Mouse (Mus musculus) liver, embryonic 14.5 days (tissue): Measurements from ENCODE around the gene Bfsp1. TPM values are rescaled to one million over a fixed set of nuclear protein-coding genes. Genes with fewer than 3 reads are reported as not detected.
A peak's percentile ranks its signal among the peaks of the same experiment; 100 is the strongest.

Experiments
- ATAC-seq: fragments of 200-750 bp; cut with Nextera tagmentation; 2 replicates; pipeline ENCODE4 v1.8.0; 2017; ENCODE audit warnings: moderate number of reproducible peaks, mild to moderate bottlenecking, moderate library complexity; ENCODE audit not compliant: insufficient read depth
- DNase-seq, 3 experiments: peaks; one replicate each; pipeline ENCODE4 v3.0.0-alpha.2; 2012 to 2013; ENCODE audit warnings: low read depth in 3 of 3, low spot score in 3 of 3
- H3K27ac ChIP-seq: fragments of 300-500 bp; sonication (generic); 2 replicates; pipeline ENCODE4 v1.5.1; 2014; ENCODE audit warnings: moderate library complexity, mild to moderate bottlenecking, control low read depth, inconsistent platforms
- H3K27me3 ChIP-seq: fragments of 300-500 bp; sonication (generic); 2 replicates; pipeline ENCODE4 v1.6.1; 2014; ENCODE audit warnings: mild to moderate bottlenecking, low read length, moderate library complexity; ENCODE audit not compliant: control insufficient read depth, insufficient read depth
- H3K36me3 ChIP-seq: fragments of 300-500 bp; sonication (generic); replicated peaks from 2 replicates; pipeline ENCODE4 v1.6.1; 2014; ENCODE audit warnings: low read depth; ENCODE audit not compliant: control insufficient read depth, insufficient read depth
- H3K4me1 ChIP-seq, 2 experiments: fragments of 200-500 bp in 1 of 2; fragments of 300-500 bp in 1 of 2; sonication (generic) in 1 of 2; replicated peaks; 2 replicates each; pipeline ENCODE4 v1.6.1; 2012 to 2014; ENCODE audit warnings: antibody characterized with exemption in 1 of 2, inconsistent platforms in 1 of 2, low read length in 1 of 2; ENCODE audit not compliant: control insufficient read depth in 2 of 2, insufficient read depth in 2 of 2
- H3K4me2 ChIP-seq: fragments of 300-500 bp; sonication (generic); 2 replicates; pipeline ENCODE4 v1.6.1; 2014; ENCODE audit warnings: low read depth, mild to moderate bottlenecking, control low read depth, moderate library complexity
- H3K4me3 ChIP-seq, 2 experiments: fragments of 200-500 bp in 1 of 2; fragments of 300-500 bp in 1 of 2; sonication (generic) in 1 of 2; 2 replicates each; pipeline ENCODE4 v1.5.1; 2012 to 2014; ENCODE audit warnings: low read depth in 2 of 2, low read length in 2 of 2, mild to moderate bottlenecking in 2 of 2, control low read depth in 1 of 2, inconsistent platforms in 1 of 2, moderate library complexity in 1 of 2; ENCODE audit not compliant: insufficient read depth in 1 of 2
- H3K9ac ChIP-seq: fragments of 300-500 bp; sonication (generic); replicated peaks from 2 replicates; pipeline ENCODE4 v1.6.1; 2014; ENCODE audit warnings: mild to moderate bottlenecking, control low read depth, moderate library complexity
- H3K9me3 ChIP-seq: fragments of 300-500 bp; sonication (generic); 2 replicates; pipeline ENCODE4 v1.6.1; 2016; ENCODE audit warnings: low read length, mixed read lengths; ENCODE audit not compliant: control insufficient read depth
- CTCF ChIP-seq: IDR thresholded peaks from 2 replicates; pipeline ENCODE4 v1.5.1; 2016; ENCODE audit warnings: antibody characterized with exemption, low read depth, control low read depth
- EP300 ChIP-seq: IDR thresholded peaks from 2 replicates; pipeline ENCODE4 v1.6.1; 2016; ENCODE audit warnings: antibody characterized with exemption, low read depth
- WGBS: fragments of 180-500 bp; shearing (Covaris S2); extraction: QIAGEN DNeasy Blood & Tissue Kit; methylation state at CpG from one replicate; pipeline ENCODE4 v1.1.7; 2014; ENCODE audit not compliant: insufficient replicate concordance; 5-methylcytosine and 5-hydroxymethylcytosine counted together
- polyA plus RNA-seq, 2 experiments: library from polyadenylated mRNA; depleted of rRNA in 1 of 2; stranded (reverse) in 1 of 2; unstranded in 1 of 2; fragments of >200 nt; fragmentation: Nextera tagmentation in 1 of 2; extraction: Ambion mirVana in 1 of 2; gene quantifications; 2 replicates each; pipeline versions ENCODE4 v1.2.1 to v1.2.3; 2012 to 2014

The Bfsp1 gene
- polyA plus RNA-seq, 2 experiments, result 0.13 to 0.22 TPM

DNA sequence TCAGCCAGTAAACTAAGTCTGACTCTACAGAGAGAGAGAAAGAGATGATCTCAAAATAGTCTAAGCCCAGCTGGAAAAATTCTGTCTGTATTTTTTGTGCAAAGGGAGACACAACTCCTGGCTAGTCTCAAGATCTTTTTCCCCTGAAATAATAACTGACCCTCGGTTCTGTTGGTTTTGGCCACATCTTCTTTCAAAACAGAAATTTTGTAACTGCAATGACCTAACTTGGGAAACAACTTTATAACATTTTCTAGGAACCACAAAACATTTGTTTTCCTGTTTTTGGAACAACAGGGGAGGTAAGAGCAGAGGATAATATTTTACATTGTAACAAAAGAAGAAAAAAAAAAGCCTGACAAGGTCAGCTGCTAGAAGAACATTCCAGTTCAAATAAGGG lies 13.1 kb upstream of the Bfsp1 start:
- WGBS, result 42% methylated on average over 1 of the region's 1 CpGs
- no peaks in the 10 kb centered on the region for H3K36me3 ChIP-seq
- TF ChIP-seq CTCF (no peak), EP300 (no peak)
- H3K9ac ChIP-seq, result no peak overlapping the region
- H3K27ac ChIP-seq, result no peak overlapping the region
- no peak for ATAC-seq
- H3K4me3 ChIP-seq, result no peak overlapping the region
- DNase-seq, result no peak
- no peak overlapping the region for H3K4me2 ChIP-seq
- no peaks in the 10 kb centered on the region for H3K9me3 ChIP-seq
- H3K27me3 ChIP-seq, result no peaks in the 10 kb centered on the region
- peaks cover 11 to 12% of the 10 kb centered on the region in 2 experiments for H3K4me1 ChIP-seq

DNA sequence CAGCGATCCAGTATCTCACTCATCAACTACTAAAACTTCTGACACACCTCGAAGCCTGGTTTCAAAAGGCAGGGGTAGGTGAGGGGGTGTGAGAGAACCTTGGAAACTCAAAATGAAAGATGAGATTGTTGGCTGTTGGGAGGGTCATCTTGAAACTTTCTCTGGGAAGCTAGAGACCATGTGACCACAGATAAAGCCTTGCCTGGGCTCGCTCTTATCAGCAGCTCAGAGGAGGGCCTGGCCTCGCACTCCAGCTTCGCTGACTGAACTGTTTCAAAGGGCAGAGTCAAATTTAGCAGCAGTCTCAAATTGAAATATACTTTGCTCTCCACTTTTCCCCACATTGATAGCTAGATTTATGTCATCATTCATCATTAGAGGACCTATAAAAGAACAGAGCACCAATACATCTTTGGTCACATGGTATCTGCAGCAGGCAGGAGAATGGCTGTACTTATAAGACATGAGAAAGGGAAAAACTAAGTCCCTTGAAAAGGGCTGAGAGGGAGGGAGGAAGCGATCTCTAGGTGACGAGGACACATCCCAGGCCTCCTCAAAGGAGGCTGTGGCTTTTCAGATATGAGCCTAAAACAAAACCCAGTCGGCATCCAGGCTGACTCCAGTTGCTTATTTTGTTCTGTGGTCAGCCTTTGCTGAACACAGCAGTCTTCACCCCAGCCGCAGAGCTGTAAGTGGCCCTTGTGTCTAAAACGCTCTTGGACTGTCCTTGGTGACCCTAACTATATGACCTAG lies 8.1 kb upstream of the Bfsp1 start:
- H3K4me2 ChIP-seq, result peak overlapping the region; percentile 54
- TF ChIP-seq CTCF (no peak), EP300 (peak; percentile 57)
- peak overlapping the region; percentile 57 for H3K9ac ChIP-seq
- H3K9me3 ChIP-seq, result no peaks in the 10 kb centered on the region
- H3K36me3 ChIP-seq, result no peaks in the 10 kb centered on the region
- 13% methylated on average over 10 of the region's 10 CpGs for WGBS
- peak; percentile 94 for ATAC-seq
- H3K4me3 ChIP-seq, result peak overlapping the region in 1 of 2 experiments; percentile 21; a peak in 2 of 4 replicates
- H3K4me1 ChIP-seq, result peaks cover 21 to 23% of the 10 kb centered on the region in 2 experiments
- H3K27me3 ChIP-seq, result no peaks in the 10 kb centered on the region
- DNase-seq, result peak; percentile 44 to 58 (median 48)
- peak overlapping the region; percentile 82 for H3K27ac ChIP-seq

DNA sequence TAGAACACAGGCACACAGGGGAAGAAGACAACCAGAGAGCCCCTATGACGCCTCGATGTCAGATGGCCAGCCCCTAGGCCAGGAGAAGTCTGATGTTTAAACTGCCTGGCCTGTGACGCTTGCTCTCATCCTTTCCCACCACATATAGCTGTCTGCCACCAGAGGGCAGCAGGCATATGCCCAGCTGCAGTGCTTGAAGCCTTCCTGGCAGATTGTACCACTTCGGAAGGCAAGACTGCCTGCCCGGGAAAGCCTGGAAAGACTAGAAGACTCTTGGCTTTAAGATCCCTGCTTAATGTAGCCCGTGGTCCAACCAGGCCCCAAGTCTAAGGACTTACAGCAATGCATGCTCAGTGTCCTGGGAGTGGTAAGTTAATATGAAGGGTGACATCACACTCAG lies 4.4 kb upstream of the Bfsp1 start:
- peaks cover 21 to 24% of the 10 kb centered on the region in 2 experiments for H3K4me1 ChIP-seq
- H3K9ac ChIP-seq, result no peak overlapping the region
- H3K27ac ChIP-seq, result no peak overlapping the region
- ATAC-seq (peak; percentile 34; the same call in 1 of the 2 replicates), DNase-seq (peak; percentile 13 to 49 (median 20))
- TF ChIP-seq CTCF (peak; percentile 97), EP300 (no peak)
- H3K4me3 ChIP-seq, result no peak overlapping the region
- no peak overlapping the region for H3K4me2 ChIP-seq
- H3K36me3 ChIP-seq, result no peaks in the 10 kb centered on the region
- peaks cover 10% of the 10 kb centered on the region for H3K27me3 ChIP-seq
- no peaks in the 10 kb centered on the region for H3K9me3 ChIP-seq
- 4% methylated on average over 6 of the region's 6 CpGs for WGBS

DNA sequence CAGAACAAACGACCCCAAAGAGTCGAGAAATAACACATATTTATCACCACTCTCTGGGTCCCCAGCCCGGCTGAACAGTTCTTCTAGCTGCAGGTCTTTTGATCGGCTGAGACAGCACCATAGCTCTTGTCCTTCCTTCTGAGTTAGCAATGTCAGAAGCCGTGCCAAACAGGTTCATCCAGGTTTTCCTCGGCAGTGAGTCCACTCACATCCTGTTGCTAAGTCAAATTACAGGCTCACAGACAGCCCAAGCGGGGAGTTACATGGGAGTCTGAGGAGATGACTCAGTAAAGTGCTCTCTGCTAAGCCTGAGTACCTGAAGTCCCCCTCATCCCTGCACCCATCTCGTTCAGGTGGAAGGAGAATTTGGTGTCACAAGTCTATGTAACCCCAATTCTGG lies 1.6 kb upstream of the Bfsp1 start:
- Histone ChIP-seq H3K27me3 (peaks cover 16% of the 10 kb centered on the region), H3K27ac (no peak overlapping the region), H3K4me3 (no peak overlapping the region), H3K4me2 (no peak overlapping the region), H3K9me3 (no peaks in the 10 kb centered on the region), H3K9ac (no peak overlapping the region), H3K36me3 (no peaks in the 10 kb centered on the region), H3K4me1 (peaks cover 0 to 5% of the 10 kb centered on the region in 2 experiments; a peak in 1 of 4 replicates)
- TF ChIP-seq CTCF (no peak), EP300 (no peak)
- DNase-seq (no peak), ATAC-seq (no peak)
- 50% methylated on average over 8 of the region's 8 CpGs for WGBS

DNA sequence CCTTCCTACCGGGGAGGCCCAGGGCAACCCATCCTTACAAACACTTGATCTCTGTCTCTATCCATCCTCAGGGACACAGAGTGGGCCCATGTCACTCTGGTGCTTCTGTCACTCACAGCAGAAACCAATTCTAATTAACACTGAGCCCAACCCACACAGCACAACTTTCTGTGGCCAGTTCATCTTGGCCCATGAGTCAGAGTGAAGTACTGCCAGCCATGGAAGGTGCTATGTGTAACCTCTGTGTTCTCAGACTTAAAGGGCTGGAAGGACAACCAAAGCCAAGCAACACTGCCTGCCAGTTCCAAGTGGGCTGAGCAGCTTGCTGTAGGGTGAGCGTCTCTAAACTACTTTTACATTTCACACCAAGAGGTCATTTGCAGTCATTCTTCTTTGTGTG lies 3.8 kb downstream of the Bfsp1 start:
- ATAC-seq (no peak), DNase-seq (no peak)
- no peaks in the 10 kb centered on the region for H3K9me3 ChIP-seq
- no peak overlapping the region for H3K4me2 ChIP-seq
- H3K27ac ChIP-seq, result no peak overlapping the region
- no peaks in the 10 kb centered on the region for H3K36me3 ChIP-seq
- peaks cover 0 to 1% of the 10 kb centered on the region in 2 experiments; a peak in 1 of 4 replicates for H3K4me1 ChIP-seq
- no peak for TF ChIP-seq CTCF
- TF ChIP-seq EP300, result no peak
- H3K27me3 ChIP-seq, result peaks cover 16% of the 10 kb centered on the region
- WGBS, result 77% methylated on average over 2 of the region's 2 CpGs
- no peak overlapping the region for H3K9ac ChIP-seq
- no peak overlapping the region for H3K4me3 ChIP-seq
